Mouse (Mus musculus): ENCODE data around the gene Rwdd4a. TPM values are rescaled to one million over a fixed set of nuclear protein-coding genes. Genes with fewer than 3 reads are reported as not detected.

The Rwdd4a gene
- 10 to 100 TPM; 63.8 to 74.1 TPM for total RNA-seq (2021)
- long read RNA-seq, experiment 1, transcript Rwdd4a-205 (1 exons, 2,498 nt), result major isoform, 5 of 41 reads
- long read RNA-seq, experiment 1, partial matches to known transcripts, result 1 of 41 reads
- long read RNA-seq, experiment 1, other reads (novel, unspliced or antisense), result 35 of 41 reads
- long read RNA-seq, experiment 2, transcript Rwdd4a-205 (1 exons, 2,498 nt), result major isoform, 6 of 30 reads
- long read RNA-seq, experiment 2, partial matches to known transcripts, result 1 of 30 reads
- long read RNA-seq, experiment 2, other reads (novel, unspliced or antisense), result 23 of 30 reads

DNA sequence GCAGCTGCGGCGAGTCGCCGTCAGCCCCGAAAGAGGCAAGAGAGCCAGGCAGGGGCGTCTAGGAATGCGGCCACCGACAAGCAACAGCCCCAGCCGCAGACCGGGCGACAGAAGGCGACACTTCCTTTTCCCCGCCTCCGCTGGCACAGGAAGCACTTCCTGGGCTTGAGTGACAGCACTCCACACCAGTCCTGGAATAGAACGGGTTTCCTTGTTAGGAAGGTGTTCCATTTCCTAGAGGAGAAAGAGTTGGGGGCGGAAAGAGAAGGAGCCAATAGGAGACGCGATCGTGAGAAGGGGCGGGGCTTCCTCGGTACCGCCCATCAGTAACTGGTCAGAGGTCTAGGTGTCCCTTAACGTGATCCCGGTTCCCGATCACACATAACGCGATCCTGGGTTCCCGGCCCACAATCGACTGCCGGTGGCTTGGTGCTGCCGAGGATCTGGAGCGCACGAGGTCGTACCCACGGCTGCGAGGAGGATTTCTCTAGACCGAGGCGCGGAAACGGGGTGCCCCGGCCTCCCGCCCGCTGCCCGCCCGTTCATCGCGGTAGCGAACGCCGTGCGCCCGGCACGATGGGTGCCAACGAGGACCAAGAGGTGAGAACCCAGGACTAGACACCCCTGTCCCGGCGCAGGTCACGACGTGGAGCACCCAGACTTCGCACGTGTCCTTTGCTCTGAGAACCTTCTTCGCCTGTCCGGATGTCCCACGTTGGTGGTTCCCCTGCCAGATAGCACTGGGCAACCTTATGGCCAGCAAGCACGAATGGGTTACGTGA lies at the start of gene Rwdd4a, which contains the start of gene Trappc11:
Gene Rwdd4a (plus strand): TSS at position 321 of the 782 bp plus-strand sequence.
Gene Trappc11 (minus strand): TSS at position 127 of the 782 bp plus-strand sequence.
- peak; percentile 98 to 99 for DNase-seq

DNA sequence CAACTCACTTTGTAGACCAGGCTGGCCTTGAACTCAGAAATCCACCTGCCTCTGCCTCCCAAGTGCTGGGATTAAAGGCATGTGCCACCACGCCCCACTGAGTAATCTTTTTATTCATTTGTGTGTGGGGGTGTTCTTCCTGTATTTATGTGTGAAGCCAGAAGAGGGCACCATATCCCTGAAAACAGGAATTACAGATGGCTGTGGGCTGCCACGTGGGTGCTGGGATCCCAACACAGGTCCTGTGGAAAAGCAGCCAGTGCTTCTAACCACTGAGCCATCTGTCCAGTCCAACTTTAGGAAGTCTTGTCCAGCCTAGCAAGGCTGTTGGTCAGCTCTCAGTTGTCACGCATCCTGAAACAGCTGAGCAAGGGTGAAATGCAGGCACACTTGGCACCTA lies 46.2 kb upstream of the Rwdd4a start:
- no peak for DNase-seq

DNA sequence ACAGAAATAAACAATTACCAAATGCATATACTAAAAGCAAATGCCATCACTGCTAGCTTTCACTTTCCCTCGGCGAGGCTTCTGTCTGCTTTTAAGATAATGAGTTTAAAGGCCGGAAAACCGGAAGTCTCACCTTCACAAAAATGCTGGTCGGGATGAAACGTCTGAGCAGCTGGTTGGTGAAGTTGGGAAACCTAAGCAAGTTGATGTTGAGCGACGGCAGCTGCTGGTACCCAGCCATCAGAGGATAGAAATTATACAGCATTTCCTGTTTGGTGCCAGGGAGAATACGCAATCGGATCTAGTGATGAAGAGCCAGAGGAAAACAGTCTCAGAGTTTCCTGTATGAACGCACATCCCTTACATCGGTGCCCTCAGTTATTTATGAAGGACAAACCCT lies 40.4 kb upstream of the Rwdd4a start:
- DNase-seq, result no peak

DNA sequence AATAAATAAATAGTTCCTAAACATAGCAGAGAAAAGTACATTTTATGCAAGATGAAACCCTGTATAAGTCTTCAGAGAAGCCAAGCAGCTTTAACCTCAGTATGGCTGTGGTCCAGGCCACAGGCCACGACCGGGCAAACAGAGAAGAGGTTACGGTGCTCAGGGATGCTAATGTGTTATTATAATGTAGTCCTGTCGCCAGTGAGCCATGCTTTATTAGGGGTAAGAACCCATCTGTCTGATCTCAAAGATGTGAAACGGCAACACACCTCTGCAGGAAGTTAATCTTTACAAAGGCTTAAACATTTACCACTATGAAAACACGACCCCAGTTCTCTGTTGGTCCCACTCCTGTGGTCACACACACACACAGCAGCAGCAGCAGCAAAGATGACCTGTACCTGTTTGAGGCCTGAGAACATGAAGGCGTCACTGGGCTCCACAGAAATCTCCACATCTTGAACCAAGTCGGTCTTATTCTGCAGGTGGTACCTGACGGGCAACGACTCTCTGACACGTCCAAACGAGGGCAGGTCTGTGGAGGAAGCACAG lies 38.8 kb upstream of the Rwdd4a start:
- DNase-seq, result no peak

DNA sequence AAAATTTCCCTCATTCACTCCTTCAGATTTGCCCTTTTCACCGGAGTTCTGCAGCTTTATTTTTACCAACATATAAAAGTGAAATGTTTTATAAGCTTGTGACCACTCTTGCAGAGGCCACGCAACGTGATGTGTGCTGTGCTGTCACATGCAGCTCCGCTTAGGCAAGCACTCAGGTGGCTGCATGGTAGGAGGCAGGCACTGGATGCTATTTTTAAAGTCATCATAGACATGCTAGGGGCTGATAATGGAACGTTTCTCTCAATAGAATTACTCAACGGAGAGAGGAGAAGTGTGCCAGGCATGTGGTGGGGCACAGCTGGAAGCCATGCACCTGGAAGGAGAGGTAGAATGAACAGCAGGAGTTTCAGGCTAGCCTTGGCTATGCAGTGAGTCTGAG lies 38.0 kb upstream of the Rwdd4a start:
- DNase-seq, result no peak

DNA sequence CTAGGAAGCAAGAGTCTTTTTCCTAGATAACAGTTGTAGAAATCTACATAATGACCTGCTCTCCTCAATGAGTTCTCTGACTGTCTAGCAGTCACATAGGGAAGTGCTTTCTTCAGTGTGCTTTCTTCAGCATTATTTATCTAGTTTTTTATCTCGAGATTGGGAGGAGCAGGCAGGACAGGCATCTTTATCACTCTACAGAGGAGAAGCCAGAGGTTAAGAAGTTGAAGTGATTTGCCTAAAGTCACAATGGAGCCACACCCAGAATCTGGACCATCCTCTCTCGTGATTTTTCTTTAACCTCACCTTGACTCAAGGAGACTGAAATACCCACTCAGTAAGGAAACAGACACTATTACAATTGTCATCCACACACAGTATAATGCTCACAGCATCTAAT lies 31.5 kb upstream of the Rwdd4a start:
- DNase-seq, result no peak

DNA sequence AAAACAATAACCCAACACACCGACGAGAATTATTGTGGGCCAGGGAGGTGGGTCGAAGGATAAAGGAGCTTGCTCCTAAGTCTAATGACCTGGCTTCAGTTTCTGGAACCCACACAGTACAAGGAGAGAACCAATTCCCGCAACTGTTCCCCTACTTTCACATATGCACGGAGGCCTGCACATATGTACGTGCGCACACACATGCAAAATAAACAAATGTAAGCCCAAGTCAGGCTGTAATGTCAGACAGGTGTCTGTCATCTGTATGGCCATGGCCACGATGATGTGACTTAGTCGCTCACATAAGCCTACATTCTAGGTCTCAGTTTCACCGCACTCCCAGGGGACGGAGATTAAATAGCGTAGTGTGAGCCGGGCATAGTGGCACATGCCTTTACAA lies 30.9 kb upstream of the Rwdd4a start:
- no peak for DNase-seq

GRCm38 (mm10) chr8:47505431-47505830 lies 28.0 kb upstream of the Rwdd4a start:
- no peak for DNase-seq

- no peak for DNase-seq
Measured at GRCm38 (mm10) chr8:47510930-47511329, 22.5 kb upstream of the Rwdd4a start.

DNA sequence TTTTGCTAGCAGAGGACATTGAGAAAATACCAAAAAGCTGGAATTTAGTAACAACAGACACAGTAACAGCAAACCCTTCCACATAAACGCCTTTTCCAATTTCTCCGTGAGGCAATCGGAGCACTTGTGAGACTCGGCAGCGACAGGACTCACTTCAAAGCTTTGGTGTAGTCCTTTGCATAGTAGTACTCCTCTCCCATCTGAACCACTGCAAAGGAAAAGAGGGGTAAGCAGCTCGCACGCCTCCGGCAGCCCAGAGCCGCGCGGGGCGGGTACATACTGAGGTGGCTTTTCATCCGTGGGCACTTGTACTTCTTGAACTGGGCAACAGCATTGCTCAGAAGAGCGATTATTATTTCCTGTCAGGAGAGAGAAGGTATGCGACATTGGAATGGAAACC lies 19.9 kb upstream of the Rwdd4a start:
- no peak for DNase-seq

DNA sequence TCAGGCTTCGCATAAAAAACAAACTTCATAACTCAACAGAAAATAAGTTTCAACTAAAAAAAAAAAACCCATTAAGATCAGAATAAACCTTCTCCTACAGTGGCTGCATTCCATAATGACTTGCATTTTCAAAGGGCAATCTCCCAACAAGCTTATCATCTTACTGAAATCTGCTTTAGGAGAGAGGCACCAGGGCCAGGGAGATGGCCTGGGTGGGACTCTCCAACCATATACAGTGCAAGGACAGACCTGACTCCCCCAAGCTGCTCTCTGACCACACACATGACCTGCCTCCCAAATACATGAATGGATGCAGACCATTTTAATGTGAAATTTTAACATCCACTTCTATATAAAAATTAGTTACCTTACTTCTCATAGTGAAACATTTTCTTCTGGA lies 5.4 kb upstream of the Rwdd4a start:
- DNase-seq, result no peak

DNA sequence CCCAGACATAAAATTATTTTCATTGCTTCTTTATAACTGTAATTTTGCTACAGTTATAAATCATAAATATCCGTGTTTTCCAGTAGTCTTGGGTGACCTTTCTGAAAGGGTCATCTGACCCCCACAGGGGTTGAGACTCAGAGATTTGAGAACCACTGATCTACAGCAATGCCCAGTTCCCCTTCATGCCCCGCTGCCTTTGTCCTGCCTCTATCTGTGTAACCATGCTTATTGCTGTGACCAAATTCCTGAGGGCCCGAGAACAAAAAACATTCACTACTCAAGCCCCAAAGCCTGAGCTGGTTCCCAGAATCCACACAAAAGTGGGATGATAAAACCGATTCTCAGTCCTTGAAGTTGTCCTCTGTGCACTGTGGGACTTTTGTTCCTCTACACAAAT lies 4.9 kb downstream of the Rwdd4a start:
- DNase-seq, result no peak

- DNase-seq, result no peak
Measured at GRCm38 (mm10) chr8:47542746-47543145, 9.3 kb downstream of the Rwdd4a start.

- no peak for DNase-seq
Measured at GRCm38 (mm10) chr8:47544094-47544493, 10.6 kb downstream of the Rwdd4a start.

DNA sequence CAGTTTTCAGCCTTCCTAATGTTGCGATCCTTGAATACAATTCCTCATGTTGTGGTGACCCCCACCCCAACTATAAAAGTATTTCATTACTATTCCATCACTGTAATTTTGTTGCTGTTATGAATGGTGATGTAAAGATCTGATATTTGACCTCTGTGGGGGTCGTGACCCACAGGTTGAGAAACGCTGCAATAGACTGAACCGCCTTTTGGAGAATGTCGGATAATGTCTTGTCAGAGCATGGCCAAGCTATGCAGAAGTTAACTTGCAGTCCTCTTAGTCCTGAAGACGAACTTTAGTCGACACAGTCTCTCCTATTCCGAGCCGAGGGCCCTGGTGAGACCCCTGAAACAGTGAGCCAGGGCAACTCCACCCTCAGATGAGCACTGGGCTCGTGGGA lies 13.6 kb downstream of the Rwdd4a start:
- DNase-seq, result no peak

DNA sequence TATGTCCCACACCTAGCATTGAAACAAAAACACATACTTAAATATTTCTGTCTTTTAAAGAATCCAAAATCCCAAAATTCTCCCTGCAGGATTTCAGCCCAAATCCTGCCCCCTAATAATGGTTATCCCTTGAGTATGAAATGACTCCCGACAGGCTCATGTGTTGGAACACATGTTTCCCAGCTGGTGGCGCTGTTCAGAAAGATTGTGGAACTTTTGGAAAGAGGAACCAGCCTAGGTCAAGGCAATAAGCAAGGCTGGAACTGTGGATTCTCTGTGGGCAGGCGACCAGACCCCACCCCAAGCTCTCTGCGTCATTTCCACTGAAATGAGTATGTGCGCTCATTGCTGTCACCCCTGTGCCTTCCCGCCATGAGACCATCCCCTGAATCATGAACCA lies 20.1 kb downstream of the Rwdd4a start:
- DNase-seq, result peak; percentile 4 to 23

GRCm38 (mm10) chr8:47556446-47556845 lies 23.0 kb downstream of the Rwdd4a start:
- peak; percentile 35 to 70 for DNase-seq

- DNase-seq, result no peak
Measured at GRCm38 (mm10) chr8:47558274-47558673, 24.8 kb downstream of the Rwdd4a start.

GRCm38 (mm10) chr8:47560801-47561200 lies 27.3 kb downstream of the Rwdd4a start:
- DNase-seq, result no peak

- DNase-seq, result no peak
Measured at GRCm38 (mm10) chr8:47566551-47566950, 33.1 kb downstream of the Rwdd4a start.

GRCm38 (mm10) chr8:47568098-47568497 lies 34.6 kb downstream of the Rwdd4a start:
- DNase-seq, result no peak

- DNase-seq, result no peak
Measured at GRCm38 (mm10) chr8:47570161-47570560, 36.7 kb downstream of the Rwdd4a start.

GRCm38 (mm10) chr8:47573482-47573881 lies 40.0 kb downstream of the Rwdd4a start:
- DNase-seq, result no peak

Data from heart, adult 18-20 months (tissue).